Mouse (Mus musculus) lung, postnatal 14 days (tissue): ENCODE results near the gene Zdhhc25.

Source experiments
- DNase-seq: peaks from one replicate; pipeline ENCODE4 v3.0.0; 2021

The Zdhhc25 gene

GRCm38 (mm10) chr15:88600002-88600401, at the start of gene Zdhhc25:
Gene Zdhhc25 (plus strand): TSS chr15:88600302.
- no peak for DNase-seq

- no peak for DNase-seq
Measured at GRCm38 (mm10) chr15:88552852-88553251, 47.2 kb upstream of the Zdhhc25 start.

- peak; percentile 31 for DNase-seq
Measured at GRCm38 (mm10) chr15:88555476-88555875, 44.6 kb upstream of the Zdhhc25 start.

GRCm38 (mm10) chr15:88560637-88561036, 39.5 kb upstream of the Zdhhc25 start:
- DNase-seq, result no peak

GRCm38 (mm10) chr15:88561058-88561730, 38.9 kb upstream of the Zdhhc25 start:
- no peak for DNase-seq

GRCm38 (mm10) chr15:88565307-88565706, 34.8 kb upstream of the Zdhhc25 start:
- no peak for DNase-seq

- DNase-seq, result no peak
Measured at GRCm38 (mm10) chr15:88565806-88566205, 34.3 kb upstream of the Zdhhc25 start.

- no peak for DNase-seq
Measured at GRCm38 (mm10) chr15:88570697-88571096, 29.4 kb upstream of the Zdhhc25 start.

- no peak for DNase-seq
Measured at GRCm38 (mm10) chr15:88579461-88579860, 20.6 kb upstream of the Zdhhc25 start.

GRCm38 (mm10) chr15:88602496-88602895, 2.4 kb downstream of the Zdhhc25 start:
- DNase-seq, result no peak

- no peak for DNase-seq
Measured at GRCm38 (mm10) chr15:88603091-88603732, 3.1 kb downstream of the Zdhhc25 start.

GRCm38 (mm10) chr15:88603733-88604119, 3.6 kb downstream of the Zdhhc25 start:
- DNase-seq, result no peak

GRCm38 (mm10) chr15:88604669-88605414, 4.7 kb downstream of the Zdhhc25 start:
- no peak for DNase-seq

- DNase-seq, result no peak
Measured at GRCm38 (mm10) chr15:88605415-88605785, 5.3 kb downstream of the Zdhhc25 start.

GRCm38 (mm10) chr15:88617125-88617524, 17.0 kb downstream of the Zdhhc25 start:
- no peak for DNase-seq

GRCm38 (mm10) chr15:88618008-88618773, 18.1 kb downstream of the Zdhhc25 start:
- DNase-seq, result peak; percentile 5

GRCm38 (mm10) chr15:88620017-88620416, 19.9 kb downstream of the Zdhhc25 start:
- DNase-seq, result no peak

GRCm38 (mm10) chr15:88623891-88624290, 23.8 kb downstream of the Zdhhc25 start:
- no peak for DNase-seq

GRCm38 (mm10) chr15:88624874-88625277, 24.8 kb downstream of the Zdhhc25 start:
- DNase-seq, result no peak

GRCm38 (mm10) chr15:88625303-88626066, 25.4 kb downstream of the Zdhhc25 start:
- DNase-seq, result no peak

- DNase-seq, result no peak
Measured at GRCm38 (mm10) chr15:88626886-88627488, 26.9 kb downstream of the Zdhhc25 start.

- no peak for DNase-seq
Measured at GRCm38 (mm10) chr15:88628801-88629356, 28.8 kb downstream of the Zdhhc25 start.
